Mouse (Mus musculus) ES-Bruce4 (cell line): ENCODE measurements at regions not wholly inside any gene's neighbourhood (a gene's known extent, or its start where the extent isn't known, plus 50 kb on each side); places are given as distances from the start of the nearest gene placed in this dataset.

Experiments
- CTCF ChIP-seq: IDR thresholded peaks from one replicate; pipeline ENCODE4 v1.8.1; 2011; ENCODE audit warnings: low read depth, low read length
- EP300 ChIP-seq: IDR thresholded peaks from 2 replicates; pipeline ENCODE4 v1.6.1; 2011; ENCODE audit warnings: low read depth, low read length; ENCODE audit not compliant: insufficient read depth

DNA sequence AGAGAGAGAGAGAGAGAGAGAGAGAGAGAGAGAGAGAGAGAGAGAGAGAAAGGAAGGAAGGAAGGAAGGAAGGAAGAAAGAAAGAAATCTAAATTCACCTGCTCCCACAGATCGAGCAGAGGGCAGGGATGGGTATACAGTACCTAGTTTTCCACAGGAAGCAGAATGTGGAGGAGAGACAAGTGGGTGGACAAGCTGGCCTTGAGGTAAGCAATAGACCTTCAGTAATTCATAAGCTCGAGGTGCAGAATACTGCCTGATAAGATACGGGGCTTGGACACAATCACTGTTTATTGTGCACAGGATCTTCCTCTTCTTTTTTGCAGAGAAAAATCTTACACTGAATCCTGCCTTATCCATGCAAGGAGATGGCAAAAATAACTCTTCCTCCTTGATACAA is 120.2 kb downstream of the Gm10260 start:
- TF ChIP-seq CTCF, result no peak
- TF ChIP-seq EP300, result no peak
